Mouse (Mus musculus) thymus, adult 2 months (tissue): ENCODE data around the gene Svep1.

ENCODE experiments used
- CTCF ChIP-seq: fragments of 200-500 bp; IDR thresholded peaks from 2 replicates; pipeline ENCODE4 v1.5.1; 2012; ENCODE audit warnings: mild to moderate bottlenecking, control low read depth, low read length, moderate library complexity, borderline replicate concordance; ENCODE audit not compliant: control insufficient read depth, poor library complexity, insufficient read depth; ENCODE audit errors: extremely low read depth
- POLR2A ChIP-seq: fragments of 200-500 bp; IDR thresholded peaks from 2 replicates; pipeline ENCODE4 v1.6.1; 2012; ENCODE audit warnings: mild to moderate bottlenecking, low read length, control low read depth, moderate library complexity; ENCODE audit not compliant: control insufficient read depth, poor library complexity, insufficient read depth; ENCODE audit errors: extremely low read depth

- TF ChIP-seq POLR2A (no peak), CTCF (no peak)
Observed at GRCm38 (mm10) chr4:58253410-58253809, 46.8 kb upstream of the Svep1 start.
